Mouse (Mus musculus): ENCODE data around the gene Pcsk4. TPM values are rescaled to one million over a fixed set of nuclear protein-coding genes. Genes with fewer than 3 reads are reported as not detected.

The Pcsk4 gene
- total and polyA plus RNA-seq, 3 experiments = 0.46 to 1.1 TPM; not detected in 1

DNA sequence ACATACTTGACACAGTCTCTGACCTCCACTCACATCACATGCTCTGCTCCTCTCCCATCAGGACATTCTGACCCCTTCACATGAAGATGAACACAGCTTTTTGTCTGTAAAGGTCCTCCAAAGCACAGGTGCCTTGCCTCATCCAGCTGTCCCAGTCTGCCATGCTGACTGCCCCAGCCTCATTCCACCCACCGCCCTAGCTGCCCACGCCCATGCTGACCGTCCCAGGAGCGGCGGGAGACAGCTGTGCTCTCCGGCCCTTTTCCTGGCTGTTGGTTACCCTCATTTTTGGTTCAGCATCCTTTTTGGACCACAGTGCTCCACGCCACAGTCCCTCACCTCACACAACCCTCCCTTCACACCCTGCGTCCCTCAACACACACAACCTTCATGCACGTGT is 50.9 kb downstream of the Pcsk4 start:
- H3K27me3 ChIP-seq (replicated peaks) = no peaks in the 10 kb centered on the region
- no peak for DNase-seq (ENCODE audit: extremely low read depth)
- H3K4me1 ChIP-seq (ENCODE audit: control insufficient read depth in 1 of 2, insufficient read depth in 2 of 2) = peaks cover 30 to 62% of the 10 kb centered on the region in 2 experiments
- H3K36me3 ChIP-seq (replicated peaks in 1 of 2; ENCODE audit: control insufficient read depth in 1 of 2, insufficient read depth in 1 of 2, low read length in 1 of 2) = peaks cover 76 to 94% of the 10 kb centered on the region in 2 experiments
- H3K79me2 ChIP-seq (replicated peaks; ENCODE audit: control insufficient read depth, extremely low read depth, insufficient read depth, poor library complexity, severe bottlenecking) = peaks cover 16% of the 10 kb centered on the region
- H3K27ac ChIP-seq (ENCODE audit: insufficient read depth, low read depth) = no peak overlapping the region; the same call in 1 of the 2 replicates
- no peak overlapping the region for H3K4me3 ChIP-seq (replicated peaks in 1 of 3; ENCODE audit: low read depth in 2 of 3, low read length in 2 of 3, poor library complexity in 1 of 3)
- dilution Hi-C loops (cut with MboI; ENCODE audit: extremely low pct_ligation_motif_present, extremely low pct_unique_long_range_greater_than_20kb, low sequenced_read_pairs) (no loop called here), in situ Hi-C loops (cut with MboI; ENCODE audit: low pct_ligation_motif_present, low pct_unique_long_range_greater_than_20kb, low sequenced_read_pairs) (no loop called here)
- no peak overlapping the region for H3K9ac ChIP-seq (ENCODE audit: insufficient read depth, low read depth)
- H3K4me2 ChIP-seq (ENCODE audit: insufficient read depth, low read depth, poor library complexity, severe bottlenecking) = no peak overlapping the region
- TF ChIP-seq SMC3 (IDR thresholded peaks at IDR 0.05; ENCODE audit: low read depth, low read length) (no peak), E2F4 (IDR thresholded peaks at IDR 0.05; ENCODE audit: insufficient replicate concordance, low read depth, low read length) (no peak), ZC3H11A (IDR thresholded peaks at IDR 0.05; ENCODE audit: low read depth, low read length) (no peak), HCFC1 (IDR thresholded peaks at IDR 0.05; ENCODE audit: low read depth, low read length) (no peak), GABPA (IDR thresholded peaks at IDR 0.05; ENCODE audit: insufficient replicate concordance, low read depth, low read length) (no peak), POLR2AphosphoS2 (IDR thresholded peaks at IDR 0.05; ENCODE audit: low read depth, low read length) (no peak), IRF4 (IDR thresholded peaks at IDR 0.05; ENCODE audit: low read depth, low read length) (no peak)
- H3K9me3 ChIP-seq (replicated peaks; ENCODE audit: low read length) = no peaks in the 10 kb centered on the region

DNA sequence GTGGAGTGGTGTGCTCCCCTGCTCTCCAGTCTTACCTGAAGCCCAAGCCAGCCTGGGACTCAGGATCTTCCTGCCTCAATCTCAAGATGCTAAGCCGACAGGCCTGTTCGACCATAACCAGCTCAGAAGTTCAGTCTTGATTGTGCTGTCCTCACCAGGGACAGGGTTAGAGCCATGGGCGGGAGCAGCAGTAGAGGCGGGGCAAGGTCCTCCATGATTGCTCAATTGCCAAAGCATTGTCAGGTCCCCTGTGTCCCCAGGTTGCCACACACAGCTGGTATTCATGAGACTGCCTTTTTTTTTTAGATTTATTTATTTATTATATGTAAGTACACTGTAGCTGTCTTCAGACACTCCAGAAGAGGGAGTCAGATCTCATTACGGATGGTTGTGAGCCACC is 53.1 kb downstream of the Pcsk4 start:
- Histone ChIP-seq H3K4me3 (replicated peaks in 1 of 3; ENCODE audit: low read depth in 2 of 3, low read length in 2 of 3, poor library complexity in 1 of 3) (no peak overlapping the region), H3K9me3 (replicated peaks; ENCODE audit: low read length) (no peaks in the 10 kb centered on the region), H3K4me1 (ENCODE audit: control insufficient read depth in 1 of 2, insufficient read depth in 2 of 2) (peaks cover 25 to 57% of the 10 kb centered on the region in 2 experiments), H3K27ac (ENCODE audit: insufficient read depth, low read depth) (no peak overlapping the region), H3K79me2 (replicated peaks; ENCODE audit: control insufficient read depth, extremely low read depth, insufficient read depth, poor library complexity, severe bottlenecking) (peaks cover 36% of the 10 kb centered on the region), H3K36me3 (replicated peaks in 1 of 2; ENCODE audit: control insufficient read depth in 1 of 2, insufficient read depth in 1 of 2, low read length in 1 of 2) (peaks cover 79 to 88% of the 10 kb centered on the region in 2 experiments), H3K4me2 (ENCODE audit: insufficient read depth, low read depth, poor library complexity, severe bottlenecking) (no peak overlapping the region), H3K9ac (ENCODE audit: insufficient read depth, low read depth) (no peak overlapping the region), H3K27me3 (replicated peaks) (no peaks in the 10 kb centered on the region)
- TF ChIP-seq JUN (IDR thresholded peaks at IDR 0.05; ENCODE audit: insufficient read depth, low read depth, low read length) = no peak
- no peak for TF ChIP-seq USF1 (IDR thresholded peaks at IDR 0.05; ENCODE audit: low read depth, low read length)
- no peak for TF ChIP-seq RCOR1 (conservative IDR thresholded peaks at IDR 0.05; ENCODE audit: low read depth, low read length)
- no peak for TF ChIP-seq ELF1 (IDR thresholded peaks at IDR 0.05; ENCODE audit: low read depth, low read length)
- TF ChIP-seq KAT2A (IDR thresholded peaks at IDR 0.05; ENCODE audit: insufficient replicate concordance, low read length) = no peak
- TF ChIP-seq SMC3 (IDR thresholded peaks at IDR 0.05; ENCODE audit: low read depth, low read length) = no peak
- no peak for TF ChIP-seq NELFE (IDR thresholded peaks at IDR 0.05; ENCODE audit: low read depth, low read length)
- no peak for TF ChIP-seq HCFC1 (IDR thresholded peaks at IDR 0.05; ENCODE audit: low read depth, low read length)
- no peak for TF ChIP-seq GABPA (IDR thresholded peaks at IDR 0.05; ENCODE audit: insufficient replicate concordance, low read depth, low read length)
- TF ChIP-seq IRF4 (IDR thresholded peaks at IDR 0.05; ENCODE audit: low read depth, low read length) = no peak
- no peak for TF ChIP-seq TBP (conservative IDR thresholded peaks at IDR 0.05; ENCODE audit: low read depth, low read length)
- no peak for TF ChIP-seq MAX (IDR thresholded peaks at IDR 0.05; ENCODE audit: low read length)
- in situ Hi-C loops (cut with MboI; ENCODE audit: low pct_ligation_motif_present, low pct_unique_long_range_greater_than_20kb, low sequenced_read_pairs) (no loop called here), dilution Hi-C loops (cut with MboI; ENCODE audit: extremely low pct_ligation_motif_present, extremely low pct_unique_long_range_greater_than_20kb, low sequenced_read_pairs) (no loop called here)
- DNase-seq (ENCODE audit: extremely low read depth) = no peak
